Mouse (Mus musculus) spleen, postnatal 36 days (tissue): ENCODE measurements around the gene Bpgm.

Source experiments
- DNase-seq, 2 experiments: peaks; one replicate each; pipeline ENCODE4 v3.0.0; 2022; ENCODE audit warnings: low spot score in 2 of 2, mixed read lengths in 1 of 2

The Bpgm gene

DNA sequence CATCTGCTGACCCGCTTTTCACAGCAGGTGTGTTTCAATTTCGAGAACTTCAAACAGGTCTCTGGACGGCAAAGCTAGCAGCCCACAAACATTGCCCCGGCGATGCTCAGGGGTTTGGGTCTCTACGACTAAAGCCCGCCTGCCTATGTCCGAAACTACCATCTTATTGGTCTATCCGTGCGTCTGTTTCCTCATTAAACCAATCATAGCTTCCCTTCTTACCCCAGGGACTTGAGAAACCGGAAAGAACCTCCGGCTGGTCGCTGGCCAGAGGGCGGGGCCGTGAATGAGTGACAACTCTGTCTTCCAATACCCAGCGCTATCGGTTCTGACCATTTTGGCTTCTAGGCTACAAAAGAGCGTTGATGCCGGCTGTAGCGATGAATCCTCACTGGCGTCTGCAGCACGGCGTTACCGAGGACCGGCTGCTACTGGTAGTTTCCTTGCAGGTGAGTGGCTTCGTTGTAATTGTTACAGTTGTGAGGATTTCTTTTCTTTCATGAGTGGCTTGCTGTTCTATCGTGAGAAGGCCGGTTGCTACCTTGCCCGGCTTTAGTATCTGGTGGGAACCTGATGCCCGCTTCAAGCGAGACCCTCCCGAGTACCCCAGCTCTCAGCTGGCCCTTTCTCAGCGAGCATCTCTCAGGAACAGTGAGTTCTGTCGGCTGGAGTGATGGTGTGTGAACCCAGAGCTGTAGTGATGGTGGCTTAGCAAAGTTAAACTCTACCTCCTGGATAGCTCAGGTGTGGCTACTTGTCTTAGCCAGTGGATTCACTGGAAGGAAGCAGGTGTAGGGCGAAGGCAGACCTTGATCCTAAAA is at the start of gene Bpgm:
Bpgm (plus strand) TSS at position 234 of the 821 bp plus-strand sequence.
- peak; percentile 98 to 99 for DNase-seq

DNA sequence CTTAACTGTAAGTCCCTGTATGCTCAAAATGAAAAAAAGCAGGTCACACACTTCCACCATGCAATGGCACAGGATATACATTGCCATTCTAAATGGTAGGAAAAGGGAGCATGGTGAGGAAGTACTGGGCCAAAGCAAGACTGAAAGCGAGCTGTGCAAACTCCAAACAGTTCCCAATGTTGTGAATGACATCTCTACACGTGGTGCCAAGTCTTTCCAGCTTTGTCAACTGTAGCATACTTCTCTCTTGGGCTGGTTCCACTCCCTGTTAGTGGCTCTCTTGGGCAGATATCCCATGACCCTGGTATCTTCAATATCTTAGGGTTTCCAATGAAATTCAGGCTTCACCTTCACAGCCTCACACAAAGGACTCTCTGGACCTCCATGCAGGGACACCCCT is 37.0 kb upstream of the Bpgm start:
- no peak for DNase-seq

DNA sequence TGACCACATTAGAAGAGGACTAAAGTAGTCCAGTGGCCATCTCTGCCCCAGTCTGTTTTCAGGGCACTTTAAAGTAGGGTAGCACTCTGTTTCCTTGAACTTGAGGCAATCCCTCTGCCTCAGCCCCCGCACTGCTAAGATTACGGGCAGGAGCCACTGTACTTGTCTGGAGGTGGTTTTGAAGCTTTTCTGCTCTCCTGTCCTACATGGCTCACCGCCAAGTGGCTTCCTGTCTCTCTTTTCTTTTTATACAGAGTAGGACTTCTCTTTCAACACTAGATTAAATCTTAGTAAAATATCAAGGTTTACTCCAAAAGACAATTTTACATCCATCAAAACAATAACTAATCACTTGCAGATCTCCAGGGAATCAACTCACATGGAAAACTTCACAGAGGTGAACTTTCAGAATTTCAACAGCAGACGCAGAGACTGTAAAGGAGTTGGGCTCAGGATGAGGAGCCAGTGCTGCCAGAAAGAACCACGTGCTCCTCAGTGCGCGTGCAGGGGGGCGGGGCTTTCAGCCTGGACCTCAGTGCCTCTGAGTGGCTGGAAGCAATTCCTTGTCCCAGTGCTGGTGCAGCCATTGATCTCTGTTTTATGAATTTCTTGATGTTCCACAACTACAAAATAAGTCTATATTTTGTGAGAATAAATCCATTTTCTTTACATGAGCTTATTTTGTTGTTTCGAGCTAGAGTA is 34.3 kb upstream of the Bpgm start:
- DNase-seq, result no peak

DNA sequence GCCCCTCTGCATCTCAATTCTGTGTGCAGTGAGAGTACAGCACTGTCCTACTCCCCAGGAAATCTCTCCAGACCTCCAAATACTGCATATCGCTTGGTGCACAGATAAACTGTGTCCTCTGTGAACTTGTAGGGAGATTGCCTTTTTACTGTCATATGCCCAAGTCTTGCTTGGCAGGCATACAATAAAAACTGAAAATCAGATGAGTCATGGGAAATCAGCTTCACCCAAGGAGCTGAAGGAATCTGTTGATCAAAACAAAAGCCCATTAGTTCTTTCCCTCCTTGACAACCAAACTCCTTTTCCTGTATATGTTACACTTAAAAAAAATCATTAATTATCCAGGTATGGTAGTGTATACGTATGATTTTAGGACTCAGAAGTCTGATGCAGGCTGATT is 32.2 kb upstream of the Bpgm start:
- no peak for DNase-seq

DNA sequence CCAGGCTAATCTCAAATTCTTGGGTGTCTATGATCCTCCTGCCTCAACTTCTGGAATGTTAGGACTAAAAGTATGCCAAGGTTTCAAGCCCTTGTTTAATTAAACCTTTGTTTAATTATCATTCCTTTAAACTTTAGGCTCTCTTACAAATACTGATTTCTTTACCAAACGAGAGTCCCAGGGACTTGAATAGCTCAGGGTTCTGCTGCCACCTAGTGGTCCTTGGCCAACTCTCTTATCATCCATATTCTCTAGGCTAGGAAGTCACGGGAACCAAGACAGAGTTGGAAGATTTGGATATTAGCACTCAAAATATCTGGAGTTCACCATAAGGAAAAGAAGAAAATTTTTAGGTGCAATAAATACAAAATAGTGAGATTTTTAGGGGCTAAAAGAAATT is 28.0 kb upstream of the Bpgm start:
- peak; percentile 38 to 63 for DNase-seq

DNA sequence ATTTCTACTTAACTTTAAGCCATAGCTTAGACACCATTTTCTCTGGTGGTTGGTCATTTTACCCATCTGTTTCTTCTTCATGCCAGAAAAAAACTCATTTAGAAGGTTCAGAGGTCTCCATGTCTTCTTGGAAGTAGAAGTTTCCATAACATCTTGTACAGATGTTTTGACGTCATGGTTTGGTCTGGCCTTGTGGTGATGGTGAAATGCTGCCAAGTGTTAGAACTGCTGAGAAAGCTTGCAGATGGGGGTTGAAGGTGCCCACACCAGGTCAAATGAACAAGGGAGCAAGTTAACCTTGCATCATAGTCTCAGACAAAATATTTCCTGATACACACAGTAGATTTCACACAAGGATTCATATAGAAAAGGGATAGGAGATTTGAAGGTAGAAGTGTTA is 27.3 kb upstream of the Bpgm start:
- no peak for DNase-seq

DNA sequence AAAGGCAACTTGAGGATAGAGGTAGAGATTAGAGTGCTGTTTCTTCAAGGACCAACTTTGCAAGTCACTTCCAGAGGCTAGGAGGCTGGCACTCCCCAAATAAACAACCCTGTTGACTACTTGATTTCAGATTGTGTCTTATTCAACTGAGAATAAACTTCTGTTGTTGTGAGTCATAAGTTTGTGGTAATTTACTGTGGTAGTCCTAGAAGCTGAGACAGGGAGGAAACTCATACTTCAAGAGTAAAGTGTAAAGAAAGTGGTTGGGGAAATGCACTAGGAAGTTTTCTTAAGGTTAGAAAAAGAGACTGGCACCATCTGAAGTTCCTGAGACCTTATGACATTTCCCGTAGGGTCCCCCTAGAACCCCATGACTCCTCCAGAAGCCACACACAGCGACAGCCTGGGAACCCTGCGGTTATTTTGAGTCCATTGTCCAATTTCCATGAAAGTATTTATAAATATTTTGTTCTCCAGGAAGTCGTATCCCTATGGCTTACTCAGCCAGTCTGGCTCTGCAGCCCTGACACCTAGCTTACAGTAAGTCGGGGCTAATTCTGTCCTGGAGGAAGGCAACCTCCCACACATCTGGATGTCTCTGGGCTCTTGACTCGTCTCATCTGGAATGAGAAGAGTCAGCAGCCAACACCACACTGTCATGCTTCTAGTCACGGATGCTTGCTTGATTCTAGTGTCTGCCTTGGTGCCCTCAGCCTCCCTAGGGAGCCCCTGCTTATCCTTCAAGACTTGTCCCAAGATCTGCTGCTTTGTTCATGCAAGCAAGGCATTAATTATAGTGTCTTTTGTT is 22.8 kb upstream of the Bpgm start:
- DNase-seq, result no peak

DNA sequence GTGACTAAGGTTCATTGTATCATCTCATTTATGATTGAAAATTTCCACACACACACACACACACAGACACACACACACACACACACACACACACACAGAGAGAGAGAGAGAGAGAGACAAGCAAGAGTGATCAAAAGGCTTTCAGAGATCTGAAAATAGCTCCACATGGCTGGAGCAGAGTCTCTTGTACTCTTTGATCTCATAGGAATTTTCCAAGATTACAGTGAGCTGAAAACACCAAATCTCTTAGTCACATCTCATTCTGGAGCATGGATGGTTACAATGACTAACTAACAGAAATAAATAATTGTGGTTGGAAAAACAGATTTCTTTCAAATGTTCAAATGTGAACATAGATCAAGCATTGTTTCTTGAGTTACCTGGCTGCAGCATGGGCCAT is 16.6 kb upstream of the Bpgm start:
- DNase-seq, result no peak

DNA sequence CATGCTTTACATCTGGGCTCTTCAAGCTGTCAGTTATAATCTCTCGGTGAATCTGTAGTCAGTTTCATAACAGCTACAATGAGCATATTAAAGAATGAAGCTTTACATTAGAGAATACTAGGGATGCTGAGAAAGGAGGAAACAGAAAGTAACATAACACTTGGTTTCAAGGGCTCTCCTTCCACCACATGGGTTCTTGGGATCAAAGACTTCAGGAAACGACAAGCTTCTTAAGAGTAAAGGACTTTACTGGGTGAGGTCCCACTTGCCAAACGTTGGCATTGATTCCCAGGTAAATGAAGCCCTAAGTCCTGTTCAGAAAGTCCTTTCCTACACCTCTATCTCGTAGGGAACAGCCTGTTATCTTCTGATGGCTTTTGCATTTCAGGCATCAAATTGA is 15.4 kb upstream of the Bpgm start:
- DNase-seq, result no peak

DNA sequence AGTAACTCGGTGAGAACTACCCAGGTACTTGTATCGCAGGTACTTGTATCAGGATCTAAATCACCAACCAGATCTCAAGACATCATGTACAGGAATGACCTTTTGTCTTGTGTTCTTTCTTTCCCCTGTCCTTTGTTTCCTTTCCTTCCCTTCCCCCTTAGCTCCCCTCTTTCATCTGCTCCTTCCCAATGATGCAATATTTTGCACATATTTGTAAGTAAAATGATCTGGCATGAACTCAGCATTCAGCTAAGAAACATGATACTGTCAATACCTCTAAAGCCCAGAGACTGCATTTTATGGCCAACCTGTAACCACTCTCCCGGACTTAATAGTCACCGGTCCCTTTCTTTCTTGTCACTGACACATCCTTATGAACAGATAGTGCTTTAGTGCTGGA is 12.4 kb upstream of the Bpgm start:
- no peak for DNase-seq

DNA sequence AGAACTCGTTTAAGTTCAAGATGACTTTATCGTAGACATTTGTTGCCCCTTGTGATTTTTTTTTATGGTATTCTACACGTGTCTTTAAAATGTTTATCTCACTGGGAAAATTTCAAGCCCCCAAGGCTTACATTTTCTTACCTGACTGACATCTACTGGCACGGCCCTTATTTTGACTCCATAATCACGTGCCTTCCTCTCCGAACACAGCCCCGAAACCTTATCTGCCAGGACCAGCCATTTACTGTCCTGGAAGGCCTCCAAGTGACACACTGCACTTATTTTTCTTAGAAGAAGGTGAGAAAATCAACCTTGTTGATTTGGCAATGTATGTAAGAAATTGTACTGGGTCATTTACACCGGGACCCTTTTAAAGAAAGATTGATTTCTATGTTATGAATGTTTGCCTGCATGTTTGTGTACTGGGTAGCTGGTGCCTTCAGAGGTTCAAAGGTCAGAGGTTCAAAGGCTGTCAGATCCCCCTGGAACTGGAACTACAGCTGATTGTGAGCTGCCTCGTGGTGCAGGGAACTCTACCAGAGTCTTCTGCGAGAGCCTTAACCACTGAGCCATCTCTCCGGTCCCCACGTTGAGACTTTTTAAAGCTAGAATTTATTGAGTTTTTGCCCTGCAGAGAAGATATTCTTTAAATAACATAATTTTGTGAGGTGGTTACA is 4.4 kb upstream of the Bpgm start:
- peak; percentile 63 to 82 for DNase-seq

DNA sequence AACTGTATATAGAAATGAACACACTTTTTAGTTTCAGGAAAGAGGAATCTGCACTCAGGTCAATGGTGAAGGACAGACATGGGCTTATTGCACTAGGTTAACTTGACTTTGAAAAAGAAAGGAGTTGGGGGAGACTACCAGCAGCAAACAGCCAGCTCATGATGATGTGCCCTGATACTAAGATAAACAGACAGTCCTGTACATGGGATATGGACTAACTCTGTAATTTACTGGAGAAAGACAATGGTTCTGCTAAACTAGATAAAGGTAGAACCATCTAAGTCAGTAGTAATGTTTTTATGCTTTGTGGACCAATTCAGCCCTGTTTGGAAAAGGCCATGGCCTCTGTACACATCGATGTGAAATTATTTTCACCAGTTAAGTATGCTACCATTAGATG is 2.7 kb upstream of the Bpgm start:
- no peak for DNase-seq

DNA sequence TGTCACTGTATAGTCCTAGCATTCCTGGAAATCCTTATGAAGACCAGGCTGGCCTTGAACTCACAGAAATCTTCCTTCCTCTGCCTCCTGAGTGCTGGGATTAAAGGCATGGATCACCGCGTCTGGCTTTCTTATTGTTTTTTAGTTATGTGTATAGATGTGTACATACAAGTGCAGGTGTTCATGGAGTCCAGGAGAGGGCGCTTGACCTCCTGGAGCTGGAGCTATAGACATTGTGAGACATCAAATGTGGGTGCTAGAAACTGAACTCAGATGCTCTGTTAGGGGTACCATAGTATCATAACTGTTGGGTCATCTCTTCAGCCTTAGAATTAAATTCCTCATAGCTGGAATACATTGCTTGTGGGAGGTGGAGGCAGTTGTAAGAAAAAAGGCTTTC is 2.0 kb upstream of the Bpgm start:
- DNase-seq, result no peak

DNA sequence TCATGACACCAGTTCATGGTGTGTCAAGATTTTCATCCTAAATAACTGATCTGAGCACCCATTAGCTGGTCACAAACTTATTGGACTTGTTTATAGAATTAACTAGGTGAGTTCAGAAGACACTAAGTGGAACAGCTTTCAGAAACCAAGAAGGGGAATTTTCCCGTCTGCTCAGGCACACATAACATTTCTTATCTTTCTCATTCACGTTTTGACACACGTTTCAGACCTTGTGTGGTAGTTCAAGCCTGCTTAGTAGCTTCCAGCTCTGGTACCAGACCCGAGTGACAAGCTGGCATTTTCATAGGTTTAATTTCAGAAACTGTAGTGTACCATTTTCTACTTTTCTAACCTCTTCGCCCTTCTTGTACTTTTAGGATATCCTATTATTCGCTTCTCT is 616 bp upstream of the Bpgm start:
- DNase-seq, result peak in 1 of 2 experiments; percentile 15

DNA sequence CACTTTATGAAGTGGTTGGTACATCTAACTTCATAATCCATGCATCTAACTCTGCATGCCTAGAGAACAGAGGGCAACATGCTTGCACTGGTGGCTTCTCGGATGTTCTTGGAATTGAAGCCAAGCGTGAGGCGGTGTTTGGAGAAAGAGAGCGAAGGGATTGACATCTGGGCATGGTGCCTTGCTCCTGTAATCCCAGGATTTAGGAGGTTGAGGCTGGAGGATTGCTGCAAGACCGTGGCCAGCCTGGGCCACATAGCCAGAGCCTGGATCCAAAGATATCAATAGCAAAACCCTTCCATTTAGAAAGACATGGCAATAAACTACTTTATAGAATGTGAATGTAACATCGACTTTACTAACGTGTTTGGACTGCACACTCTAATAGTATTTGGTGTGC is 2.0 kb downstream of the Bpgm start:
- DNase-seq, result no peak

DNA sequence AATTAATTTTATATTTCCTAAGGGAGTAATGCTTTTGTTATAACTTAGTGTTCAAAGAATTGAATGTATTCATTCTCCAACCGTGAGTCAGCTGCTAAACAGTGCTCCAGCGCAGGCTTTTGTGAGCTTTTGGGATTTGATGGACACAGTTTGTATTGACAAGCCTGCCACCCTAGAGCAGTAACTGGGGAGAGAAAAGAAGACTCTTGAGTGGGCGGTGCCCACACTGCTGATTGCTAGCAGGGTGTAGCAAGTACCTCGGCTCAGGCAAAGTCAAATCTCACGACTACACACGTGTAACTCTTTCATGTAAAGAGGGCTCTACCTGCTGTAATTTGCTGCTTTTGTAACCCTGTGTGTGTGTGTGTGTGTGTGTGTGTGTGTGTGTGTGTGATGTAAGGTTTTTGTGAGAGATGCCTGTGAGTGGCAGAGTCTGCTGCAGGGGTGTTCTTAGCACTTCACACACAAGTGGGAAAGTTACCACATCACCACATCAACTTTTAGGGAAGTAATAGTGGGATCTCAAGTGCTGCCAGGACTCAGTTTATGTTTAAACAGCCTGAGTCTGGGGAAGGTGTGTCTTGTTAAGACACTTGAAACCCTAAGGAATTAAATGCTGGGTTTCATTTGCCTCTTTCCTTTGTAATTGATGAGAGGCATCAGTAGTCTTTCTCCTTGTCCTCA is 2.8 kb downstream of the Bpgm start:
- peak in 1 of 2 experiments; percentile 33 for DNase-seq

DNA sequence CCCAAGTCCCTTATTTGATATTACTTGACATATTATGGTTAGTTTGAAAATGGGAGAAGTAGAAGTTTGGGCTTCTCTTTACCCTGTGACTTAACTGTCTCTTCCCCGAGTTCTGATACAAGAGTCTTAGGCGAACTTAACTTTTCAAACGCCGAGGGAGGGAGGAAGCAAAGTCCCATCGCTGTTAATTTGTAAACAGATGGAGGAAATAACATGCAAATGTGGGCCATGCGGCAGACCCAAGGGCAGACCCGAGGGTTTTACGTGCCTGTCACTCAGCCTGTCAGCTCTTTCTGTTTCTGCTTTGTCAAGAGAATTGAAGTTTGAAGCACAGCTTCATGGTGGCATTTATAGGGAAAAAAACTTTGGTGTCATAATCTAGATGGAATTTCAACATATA is 3.5 kb downstream of the Bpgm start:
- DNase-seq, result no peak

DNA sequence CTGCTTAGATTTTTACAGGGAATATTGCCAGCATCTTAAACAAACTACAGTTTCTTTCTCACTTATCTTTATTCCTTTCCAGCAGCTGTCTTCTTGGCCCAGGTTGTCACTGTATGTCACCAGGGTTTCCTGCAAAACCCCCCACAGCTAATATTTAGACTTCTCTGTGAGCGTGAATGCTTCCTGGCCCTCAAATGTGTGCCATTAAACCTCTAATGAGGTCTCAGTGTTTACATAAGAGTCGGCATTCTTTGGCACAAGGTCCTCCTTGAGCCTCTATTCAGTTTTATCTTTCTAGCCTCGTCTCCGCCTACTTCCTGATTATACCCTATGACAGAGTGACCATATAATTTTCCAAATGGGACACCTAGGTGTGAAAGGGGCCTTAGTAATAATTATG is 4.7 kb downstream of the Bpgm start:
- no peak for DNase-seq

DNA sequence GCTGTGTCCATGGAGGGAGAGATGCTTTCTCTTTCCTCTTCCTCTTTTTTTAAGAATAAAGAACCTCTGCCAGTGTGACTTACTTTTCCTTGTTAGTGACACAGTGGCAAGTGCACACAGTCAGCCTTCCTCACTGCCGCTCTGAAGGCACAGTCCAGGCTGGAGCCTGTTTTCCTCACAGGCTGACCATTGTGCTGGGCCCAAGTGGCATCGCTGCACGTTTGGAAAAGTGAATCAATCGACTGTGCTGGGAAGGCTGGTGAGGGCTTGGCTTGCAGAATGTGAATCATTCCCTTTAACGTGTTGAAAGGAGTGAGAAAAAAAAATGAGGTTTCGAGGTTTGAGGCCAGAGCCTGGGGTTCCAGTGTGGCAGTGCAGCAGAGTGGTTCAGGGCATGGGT is 5.3 kb downstream of the Bpgm start:
- DNase-seq, result no peak

DNA sequence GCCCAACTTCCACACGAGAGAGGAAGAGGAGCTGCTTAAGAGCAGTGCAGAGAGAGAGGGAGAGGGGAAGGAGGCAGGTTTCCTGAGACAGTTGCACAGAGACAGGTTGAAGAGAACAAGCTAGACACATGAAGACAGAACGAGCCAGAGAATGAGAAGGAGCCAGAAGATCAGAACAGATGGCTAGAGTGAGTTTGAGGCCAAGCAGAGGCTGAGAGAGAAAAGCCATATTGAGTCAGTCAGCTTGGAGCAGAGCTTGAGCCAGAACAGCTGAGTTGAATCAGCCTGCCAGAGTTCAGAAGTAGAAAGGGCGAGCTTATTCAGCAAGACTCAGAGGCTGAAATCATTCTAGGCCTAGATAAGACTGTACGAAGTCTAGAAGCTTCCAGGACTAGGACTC is 6.8 kb downstream of the Bpgm start:
- no peak for DNase-seq

DNA sequence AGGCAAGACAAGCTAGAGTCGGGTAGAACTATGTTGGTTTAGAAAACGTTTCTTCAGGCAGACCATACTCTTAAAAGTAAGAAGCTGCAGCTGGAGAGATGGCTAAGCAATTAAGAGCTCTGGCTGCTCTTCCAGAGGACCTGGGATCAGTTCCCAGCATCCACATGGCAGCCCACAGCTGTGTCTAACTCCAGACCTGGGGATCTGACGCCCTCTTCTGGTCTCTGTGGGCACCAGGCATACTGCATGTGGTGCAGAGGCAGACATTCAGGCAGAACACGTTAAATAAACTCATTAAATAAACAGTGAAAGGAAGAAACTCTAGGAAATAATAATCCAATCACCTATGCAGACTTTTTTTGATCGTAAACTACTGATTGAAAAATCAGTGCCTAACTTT is 7.4 kb downstream of the Bpgm start:
- DNase-seq, result no peak
